Mouse (Mus musculus) brain, embryonic 14.5 days (tissue): Measurements from ENCODE around the gene Prom1.

Experiments
- CTCF ChIP-seq: fragments of 200-500 bp; IDR thresholded peaks from 2 replicates; pipeline ENCODE4 v1.5.1; 2012; ENCODE audit warnings: inconsistent platforms, mild to moderate bottlenecking, moderate library complexity, borderline replicate concordance; ENCODE audit not compliant: insufficient read depth, insufficient read length; ENCODE audit errors: extremely low read depth
- POLR2A ChIP-seq: fragments of 200-500 bp; IDR thresholded peaks from 2 replicates; pipeline ENCODE4 v1.6.1; 2012; ENCODE audit warnings: mild to moderate bottlenecking, inconsistent platforms, borderline replicate concordance; ENCODE audit not compliant: poor library complexity, insufficient read depth, insufficient read length, severe bottlenecking; ENCODE audit errors: extremely low read depth

DNA sequence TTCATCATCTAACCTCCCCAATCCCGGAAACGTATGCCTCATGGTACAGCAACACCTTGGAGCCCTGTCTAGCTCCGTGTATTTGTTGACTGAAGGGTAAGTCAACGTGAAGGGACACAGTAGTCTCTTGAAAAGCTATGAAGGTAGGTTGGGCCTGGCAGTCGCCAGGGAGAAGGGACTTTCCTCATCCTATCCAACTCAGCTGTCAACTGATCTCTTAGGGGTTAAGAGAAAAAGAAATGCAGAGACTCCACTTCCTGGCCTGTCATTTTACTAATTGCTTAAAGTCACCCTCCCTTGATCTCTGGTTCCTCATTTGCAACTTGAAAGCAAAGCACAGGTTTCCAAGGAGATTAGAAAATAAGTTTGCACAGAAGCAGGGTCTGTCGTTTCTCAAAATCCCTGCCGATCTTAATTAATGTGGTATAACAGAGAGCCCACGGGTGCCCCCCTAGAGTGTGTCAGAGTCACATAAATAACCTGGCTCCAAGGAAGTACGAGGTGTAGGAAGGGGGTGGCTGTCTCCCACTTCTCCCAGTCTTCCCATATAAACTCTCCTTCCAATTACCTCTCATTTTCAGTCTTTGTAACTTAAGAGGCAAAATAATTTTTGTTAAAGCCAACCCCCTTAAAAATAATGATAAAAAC lies 154.4 kb downstream of the Prom1 start:
- no peak for TF ChIP-seq POLR2A
- no peak for TF ChIP-seq CTCF
